Mouse (Mus musculus): ENCODE data around the gene Dnajc11. TPM values are rescaled to one million over a fixed set of nuclear protein-coding genes. Genes with fewer than 3 reads are reported as not detected.

Gene Dnajc11
- total RNA-seq (2021), result 10 to 100 TPM; 61.8 to 66.6 TPM
- long read RNA-seq, experiment 1, transcript Dnajc11-201 (16 exons, 3,151 nt), result major isoform, 123 of 150 reads
- long read RNA-seq, experiment 1, partial matches to known transcripts, result 4 of 150 reads
- long read RNA-seq, experiment 1, other reads (novel, unspliced or antisense), result 23 of 150 reads
- long read RNA-seq, experiment 2, transcript Dnajc11-201 (16 exons, 3,151 nt), result major isoform, 70 of 93 reads
- long read RNA-seq, experiment 2, partial matches to known transcripts, result 4 of 93 reads
- long read RNA-seq, experiment 2, other reads (novel, unspliced or antisense), result 19 of 93 reads

GRCm38 (mm10) chr4:151933505-151934214, at the start of gene Dnajc11:
TSS of gene Dnajc11 (plus strand) at chr4:151933691.
- Histone ChIP-seq H3K27ac (peak within 1 kb of the TSS; percentile 73), H3K4me3 (peak within 1 kb of the TSS; percentile 56)
- TF ChIP-seq CTCF (IDR thresholded peaks at IDR 0.05), result peak; percentile 89
- intact Hi-C loops (cut with DNase I), result loop anchor here (5.0 kb wide), 1 partner anchor 71 kb away; the partner anchor contains the start of gene Camta1
- DNase-seq (ENCODE audit: extremely low spot score in 1 of 2, low spot score in 2 of 2), result peak; percentile 92 to 98

DNA sequence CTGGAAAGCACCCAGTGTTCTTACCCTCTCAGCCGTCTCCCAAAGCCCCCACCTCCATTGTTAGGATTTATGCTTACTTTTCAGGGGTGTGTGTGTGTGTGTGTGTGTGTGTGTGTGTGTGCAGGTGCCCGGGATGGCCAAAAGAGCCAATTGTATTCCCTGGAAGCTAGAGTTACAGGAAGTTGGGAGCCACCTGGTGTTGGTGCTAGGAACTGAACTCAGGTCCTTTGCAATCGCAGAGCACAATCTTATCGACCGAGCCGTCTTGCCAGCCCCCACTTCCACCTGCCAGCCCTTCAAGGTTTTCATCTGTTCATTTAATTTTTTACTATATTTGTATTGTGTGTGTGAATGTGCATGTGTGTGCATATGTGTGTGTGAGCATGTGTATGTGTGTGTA, 40.2 kb upstream of the Dnajc11 start:
- no peak for DNase-seq (ENCODE audit: extremely low spot score in 1 of 2, low spot score in 2 of 2)
- no peak overlapping the region for H3K4me3 ChIP-seq
- intact Hi-C loops (cut with DNase I), result no loop called here
- no peak overlapping the region for H3K27ac ChIP-seq
- peak; percentile 25 for TF ChIP-seq CTCF (IDR thresholded peaks at IDR 0.05)

DNA sequence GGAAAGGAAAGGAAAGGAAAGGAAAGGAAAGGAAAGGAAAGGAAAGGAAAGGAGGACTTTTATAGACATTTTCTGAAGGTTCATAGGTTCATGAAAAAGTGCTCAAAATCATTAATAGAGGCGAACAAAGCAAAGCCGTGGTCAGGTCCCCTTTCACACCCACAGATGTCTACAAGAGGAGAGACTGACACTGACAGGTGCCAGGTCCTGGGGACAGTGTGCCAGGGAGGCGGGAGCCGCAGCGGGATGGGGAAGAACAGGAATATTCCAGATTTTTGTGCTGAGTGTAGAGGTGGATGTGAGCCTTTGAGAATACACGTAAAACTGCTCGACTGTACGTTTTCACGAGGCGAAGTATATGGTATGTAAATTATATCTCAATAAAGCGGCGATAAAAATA, 38.6 kb upstream of the Dnajc11 start:
- intact Hi-C loops (cut with DNase I), result no loop called here
- DNase-seq (ENCODE audit: extremely low spot score in 1 of 2, low spot score in 2 of 2), result no peak
- Histone ChIP-seq H3K27ac (no peak overlapping the region), H3K4me3 (no peak overlapping the region)
- TF ChIP-seq CTCF (IDR thresholded peaks at IDR 0.05), result no peak

- intact Hi-C loops (cut with DNase I), result no loop called here
- no peak overlapping the region for H3K4me3 ChIP-seq
- no peak for DNase-seq (ENCODE audit: extremely low spot score in 1 of 2, low spot score in 2 of 2)
- no peak for TF ChIP-seq CTCF (IDR thresholded peaks at IDR 0.05)
- H3K27ac ChIP-seq, result no peak overlapping the region
Measured at GRCm38 (mm10) chr4:151895624-151896023, 37.9 kb upstream of the Dnajc11 start.

DNA sequence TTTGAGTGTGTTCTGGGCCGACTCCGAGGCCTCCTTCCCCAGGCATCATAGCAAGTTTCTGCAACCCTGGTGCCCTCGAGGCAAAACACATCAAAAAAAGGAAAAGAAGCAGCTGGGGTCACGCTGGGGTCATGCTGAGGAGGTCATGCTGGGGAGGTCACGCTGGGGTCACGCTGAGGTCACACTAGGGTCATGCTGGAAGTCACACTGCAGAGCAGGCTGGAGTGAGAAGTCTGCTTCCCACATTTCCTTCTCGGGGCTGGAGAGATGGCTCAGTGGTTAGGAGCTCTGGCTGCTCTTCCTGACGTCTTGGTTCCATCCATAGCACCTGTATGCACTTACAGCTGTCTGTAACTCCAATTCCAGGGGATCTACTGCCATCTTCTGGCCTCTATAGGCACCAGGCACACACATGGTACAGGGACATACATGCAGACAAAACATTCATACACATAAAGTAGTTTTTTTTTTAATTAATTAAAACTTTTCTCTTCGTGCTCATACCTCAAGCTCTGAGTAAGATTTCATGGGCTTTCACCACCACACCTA, 36.3 kb upstream of the Dnajc11 start:
- Histone ChIP-seq H3K4me3 (no peak overlapping the region), H3K27ac (no peak overlapping the region)
- TF ChIP-seq CTCF (IDR thresholded peaks at IDR 0.05), result no peak; the same call in none of the 2 replicates
- intact Hi-C loops (cut with DNase I), result no loop called here
- no peak for DNase-seq (ENCODE audit: extremely low spot score in 1 of 2, low spot score in 2 of 2)

DNA sequence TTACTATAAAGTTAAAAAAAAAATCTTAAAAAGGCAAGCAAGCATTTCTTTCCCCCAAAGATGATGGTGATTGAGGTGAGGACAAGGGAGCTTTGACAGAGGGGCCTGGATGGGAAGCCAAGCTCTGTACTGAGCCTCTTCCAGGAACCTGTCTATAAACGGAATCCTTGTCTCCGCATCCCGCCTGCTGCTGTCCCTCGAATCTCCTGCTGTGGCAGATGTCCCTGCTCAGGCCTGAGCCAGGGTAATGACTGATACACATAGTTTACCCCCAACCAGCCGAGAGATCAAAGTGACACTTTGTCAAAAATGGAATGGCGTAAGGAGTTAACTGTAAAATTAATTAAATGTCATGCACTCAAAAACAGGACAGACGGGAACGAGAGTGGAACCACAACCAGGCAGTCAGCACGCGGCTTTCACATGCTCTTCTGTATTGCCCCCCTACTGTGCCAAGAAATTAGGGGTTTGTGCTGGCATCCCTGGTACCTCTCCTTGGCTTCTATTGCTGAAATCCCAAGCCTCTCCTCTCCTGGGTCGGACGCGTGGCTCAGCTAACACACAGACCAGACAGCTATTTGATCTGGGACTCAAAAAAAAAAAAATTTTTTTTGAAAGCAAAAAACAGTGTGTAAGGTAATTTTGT, 34.8 kb upstream of the Dnajc11 start:
- TF ChIP-seq CTCF (IDR thresholded peaks at IDR 0.05), result no peak
- Histone ChIP-seq H3K4me3 (no peak overlapping the region), H3K27ac (no peak overlapping the region)
- intact Hi-C loops (cut with DNase I), result no loop called here
- DNase-seq (ENCODE audit: extremely low spot score in 1 of 2, low spot score in 2 of 2), result no peak

GRCm38 (mm10) chr4:151899707-151900384, 33.6 kb upstream of the Dnajc11 start:
- H3K4me3 ChIP-seq, result no peak overlapping the region
- intact Hi-C loops (cut with DNase I), result no loop called here
- no peak for TF ChIP-seq CTCF (IDR thresholded peaks at IDR 0.05)
- no peak for DNase-seq (ENCODE audit: extremely low spot score in 1 of 2, low spot score in 2 of 2)
- no peak overlapping the region for H3K27ac ChIP-seq

DNA sequence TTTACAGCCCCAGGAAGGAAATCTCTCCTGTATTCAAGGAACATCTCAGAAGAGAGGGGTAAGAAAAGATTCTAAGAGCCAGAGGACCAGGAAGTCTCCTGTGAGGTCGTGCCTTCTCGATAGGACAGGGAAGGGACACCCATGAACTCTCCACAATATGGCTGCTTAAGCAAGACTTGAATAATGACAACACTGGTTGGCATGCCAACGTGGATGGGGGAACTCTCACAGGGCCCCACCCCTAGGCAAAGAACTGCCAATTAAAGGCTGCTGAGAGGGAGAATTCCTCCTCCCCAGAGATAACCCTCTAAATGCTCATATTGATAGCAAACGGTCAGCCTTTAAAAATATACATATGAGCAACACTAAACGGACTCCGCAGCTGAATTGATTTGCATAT, 32.8 kb upstream of the Dnajc11 start:
- DNase-seq (ENCODE audit: extremely low spot score in 1 of 2, low spot score in 2 of 2), result no peak
- intact Hi-C loops (cut with DNase I), result no loop called here
- TF ChIP-seq CTCF (IDR thresholded peaks at IDR 0.05), result no peak
- H3K27ac ChIP-seq, result no peak overlapping the region
- no peak overlapping the region for H3K4me3 ChIP-seq

DNA sequence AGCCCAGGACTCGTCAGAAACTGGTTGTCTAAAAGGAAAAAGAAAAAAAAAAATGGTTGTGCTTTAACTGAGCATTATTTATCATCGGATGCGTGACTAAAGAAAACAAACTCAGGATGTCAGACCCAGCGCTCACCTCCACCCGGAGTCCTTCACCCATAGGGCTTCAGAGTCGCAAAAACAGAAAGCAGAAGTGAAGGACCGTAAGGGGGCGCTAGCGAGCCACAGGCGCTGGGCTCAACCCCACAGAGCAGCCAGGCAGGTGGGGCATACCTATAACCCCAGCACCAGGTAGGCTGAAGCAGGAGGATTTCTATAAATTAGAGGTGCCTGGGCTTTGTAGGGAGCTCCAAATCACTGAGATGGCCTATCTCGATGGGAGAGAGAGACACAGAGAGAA, 32.1 kb upstream of the Dnajc11 start:
- H3K27ac ChIP-seq, result no peak overlapping the region
- TF ChIP-seq CTCF (IDR thresholded peaks at IDR 0.05), result peak; percentile 37
- H3K4me3 ChIP-seq, result no peak overlapping the region
- intact Hi-C loops (cut with DNase I), result no loop called here
- DNase-seq (ENCODE audit: extremely low spot score in 1 of 2, low spot score in 2 of 2), result no peak

DNA sequence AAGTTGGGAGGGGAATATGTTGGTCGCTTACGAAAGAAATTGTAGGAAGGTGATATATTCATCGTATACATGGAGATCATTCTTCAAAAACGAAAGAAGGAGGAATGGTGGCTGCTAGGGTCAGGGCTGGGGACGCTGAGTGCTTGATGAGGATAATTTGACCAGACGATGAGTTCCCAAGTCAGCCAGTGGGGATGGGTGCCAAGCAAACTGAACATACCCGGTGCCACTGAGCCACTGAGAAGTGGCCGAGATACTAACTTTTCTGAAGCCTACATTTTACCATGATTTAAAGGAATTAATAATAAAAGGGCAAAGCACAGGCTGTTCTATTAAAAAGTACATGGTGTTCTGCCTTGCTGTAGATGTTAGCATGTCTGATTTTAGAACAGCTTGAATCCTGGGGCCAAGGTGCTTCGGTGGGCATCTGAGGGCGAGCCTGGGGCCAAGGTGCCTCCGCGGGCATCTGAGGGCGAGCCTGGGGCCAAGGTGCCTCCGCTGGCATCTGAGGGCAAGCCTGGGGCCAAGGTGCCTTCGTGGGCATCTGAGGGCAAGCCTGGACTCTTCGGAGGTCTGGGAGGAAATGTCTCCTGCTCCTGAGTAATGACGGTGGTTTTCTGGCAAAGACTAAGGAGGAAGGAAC, 31.3 kb upstream of the Dnajc11 start:
- intact Hi-C loops (cut with DNase I), result no loop called here
- Histone ChIP-seq H3K27ac (no peak overlapping the region), H3K4me3 (no peak overlapping the region)
- TF ChIP-seq CTCF (IDR thresholded peaks at IDR 0.05), result no peak
- no peak for DNase-seq (ENCODE audit: extremely low spot score in 1 of 2, low spot score in 2 of 2)

DNA sequence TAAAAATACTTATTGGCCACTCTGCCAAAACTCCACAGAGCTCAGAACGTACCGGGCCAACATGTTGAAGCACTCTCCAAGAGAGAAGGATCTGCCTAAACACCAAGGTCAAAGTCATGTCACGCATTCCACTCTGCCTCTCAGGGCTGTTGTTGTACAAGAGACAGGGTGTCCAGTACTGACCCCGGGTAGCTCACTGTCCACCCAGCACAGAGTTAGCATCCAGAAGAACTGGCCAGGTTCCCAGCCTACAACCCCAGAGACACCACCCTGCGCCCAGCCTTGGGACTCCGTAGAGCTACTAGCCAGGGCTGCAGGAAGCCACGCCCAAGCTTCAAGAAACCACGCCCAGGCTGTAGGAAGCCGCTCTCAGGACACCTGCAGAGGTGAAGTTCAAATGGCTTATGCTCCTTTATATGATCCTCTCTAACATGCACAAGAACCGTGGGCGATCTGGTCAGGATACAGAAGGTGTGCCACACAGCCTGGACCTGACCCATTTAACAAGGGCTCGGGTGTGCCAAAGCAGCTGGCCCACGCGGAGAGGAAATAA, 30.7 kb upstream of the Dnajc11 start:
- no peak for DNase-seq (ENCODE audit: extremely low spot score in 1 of 2, low spot score in 2 of 2)
- intact Hi-C loops (cut with DNase I), result no loop called here
- no peak for TF ChIP-seq CTCF (IDR thresholded peaks at IDR 0.05)
- H3K4me3 ChIP-seq, result no peak overlapping the region
- H3K27ac ChIP-seq, result no peak overlapping the region

Measured in left cerebral cortex, adult 2 months (tissue).